Mouse (Mus musculus) liver, postnatal 0 days (tissue): Measurements from ENCODE around the gene Unkl.

Source experiments
- CTCF ChIP-seq: sonication (generic); IDR thresholded peaks from 2 replicates; pipeline ENCODE4 v1.5.1; 2016; ENCODE audit warnings: antibody characterized with exemption, low read depth
- EP300 ChIP-seq: IDR thresholded peaks from 2 replicates; pipeline ENCODE4 v1.6.1; 2016; ENCODE audit warnings: antibody characterized with exemption, low read depth, mild to moderate bottlenecking

- TF ChIP-seq CTCF (no peak), EP300 (no peak)
These were observed 62.1 kb downstream of the Unkl start for GRCm38 (mm10) chr17:25250181-25250835.
